Mouse (Mus musculus) CH12.LX (cell line): ENCODE data around the gene Gm20388. TPM values are rescaled to one million over a fixed set of nuclear protein-coding genes. Genes with fewer than 3 reads are reported as not detected.
A peak's percentile ranks its signal among the peaks of the same experiment; 100 is the strongest.

ENCODE experiments used
- DNase-seq: peaks from one replicate; pipeline ENCODE4 v3.0.0-alpha.2; 2013; ENCODE audit errors: extremely low read depth
- H3K27ac ChIP-seq: 2 replicates; pipeline ENCODE4 v1.5.1; 2012; ENCODE audit warnings: low read depth, mild to moderate bottlenecking, control low read depth, moderate library complexity; ENCODE audit not compliant: insufficient read depth
- H3K27me3 ChIP-seq: replicated peaks from 2 replicates; pipeline ENCODE3; 2012; ENCODE audit warnings: inconsistent platforms
- H3K36me3 ChIP-seq, 2 experiments: replicated peaks in 1 of 2; 2 replicates each; pipeline versions ENCODE3 to v1.6.1; 2012; ENCODE audit warnings: inconsistent platforms in 1 of 2, low read length in 1 of 2, mild to moderate bottlenecking in 1 of 2, mixed read lengths in 1 of 2, moderate library complexity in 1 of 2; ENCODE audit not compliant: control insufficient read depth in 1 of 2, insufficient read depth in 1 of 2
- H3K4me1 ChIP-seq, 2 experiments: 2 replicates each; pipeline ENCODE4 v1.6.1; 2012; ENCODE audit warnings: inconsistent platforms in 1 of 2, moderate library complexity in 1 of 2; ENCODE audit not compliant: insufficient read depth in 2 of 2, control insufficient read depth in 1 of 2
- H3K4me2 ChIP-seq: 2 replicates; pipeline ENCODE4 v1.6.1; 2012; ENCODE audit warnings: low read depth, mild to moderate bottlenecking, control low read depth; ENCODE audit not compliant: poor library complexity, insufficient read depth, severe bottlenecking
- H3K4me3 ChIP-seq, 3 experiments: fragments of 150-350 bp in 1 of 3; sonication (generic) in 1 of 3; replicated peaks in 1 of 3; 2 replicates each; pipeline versions ENCODE3 to v1.5.1; 2011 to 2012; ENCODE audit warnings: low read depth in 2 of 3, low read length in 2 of 3, mild to moderate bottlenecking in 2 of 3, moderate library complexity in 2 of 3, control low read depth in 1 of 3, improper control_type of control experiment in 1 of 3, inconsistent platforms in 1 of 3, mixed read lengths in 1 of 3; ENCODE audit not compliant: poor library complexity in 1 of 3
- H3K79me2 ChIP-seq: replicated peaks from 2 replicates; pipeline ENCODE4 v1.6.1; 2012; ENCODE audit warnings: mild to moderate bottlenecking, moderate library complexity; ENCODE audit not compliant: control insufficient read depth, poor library complexity, insufficient read depth, severe bottlenecking; ENCODE audit errors: extremely low read depth
- H3K9ac ChIP-seq: 2 replicates; pipeline ENCODE4 v1.6.1; 2012; ENCODE audit warnings: low read depth, mild to moderate bottlenecking, control low read depth, moderate library complexity; ENCODE audit not compliant: insufficient read depth
- H3K9me3 ChIP-seq: replicated peaks from 2 replicates; pipeline ENCODE3; 2012; ENCODE audit warnings: low read length, inconsistent platforms, mixed read lengths
- BHLHE40 ChIP-seq: IDR thresholded peaks from 2 replicates; pipeline ENCODE4 v1.6.1; 2011; ENCODE audit warnings: mild to moderate bottlenecking, low read depth, low read length, improper control_type of control experiment
- CHD1 ChIP-seq: IDR thresholded peaks from 2 replicates; pipeline ENCODE4 v1.6.1; 2012; ENCODE audit warnings: low read depth, low read length, improper control_type of control experiment, inconsistent platforms
- CHD2 ChIP-seq: IDR thresholded peaks from 2 replicates; pipeline ENCODE4 v1.6.1; 2011; ENCODE audit warnings: low read length, improper control_type of control experiment
- CTCF ChIP-seq, 2 experiments: IDR thresholded peaks in 1 of 2; conservative IDR thresholded peaks in 1 of 2; 2 replicates each; pipeline ENCODE4 v1.5.1; 2011 to 2012; ENCODE audit warnings: low read depth in 2 of 2, low read length in 2 of 2, improper control_type of control experiment in 1 of 2, inconsistent platforms in 1 of 2, mild to moderate bottlenecking in 1 of 2, moderate library complexity in 1 of 2
- E2F4 ChIP-seq: IDR thresholded peaks from 2 replicates; pipeline ENCODE4 v1.6.1; 2011; ENCODE audit warnings: low read depth, low read length, improper control_type of control experiment; ENCODE audit not compliant: insufficient replicate concordance
- ELF1 ChIP-seq: IDR thresholded peaks from 2 replicates; pipeline ENCODE4 v1.6.1; 2014; ENCODE audit warnings: low read depth, mild to moderate bottlenecking, inconsistent platforms, low read length, improper control_type of control experiment
- EP300 ChIP-seq: IDR thresholded peaks from 2 replicates; pipeline ENCODE4 v1.6.1; 2011; ENCODE audit warnings: low read length, improper control_type of control experiment
- ETS1 ChIP-seq: conservative IDR thresholded peaks from 2 replicates; pipeline ENCODE4 v1.6.1; 2012; ENCODE audit warnings: low read depth, mild to moderate bottlenecking, inconsistent platforms, low read length, improper control_type of control experiment, moderate library complexity
- GABPA ChIP-seq: IDR thresholded peaks from 2 replicates; pipeline ENCODE4 v1.6.1; 2012; ENCODE audit warnings: low read depth, low read length, improper control_type of control experiment, inconsistent platforms; ENCODE audit not compliant: insufficient replicate concordance
- HCFC1 ChIP-seq: IDR thresholded peaks from 2 replicates; pipeline ENCODE4 v1.6.1; 2012; ENCODE audit warnings: low read depth, mild to moderate bottlenecking, inconsistent platforms, low read length, improper control_type of control experiment
- IRF4 ChIP-seq: IDR thresholded peaks from 2 replicates; pipeline ENCODE4 v1.6.1; 2014; ENCODE audit warnings: low read depth, mild to moderate bottlenecking, inconsistent platforms, low read length, improper control_type of control experiment
- JUN ChIP-seq: IDR thresholded peaks from 2 replicates; pipeline ENCODE4 v1.6.1; 2011; ENCODE audit warnings: low read depth, mild to moderate bottlenecking, low read length, improper control_type of control experiment, moderate library complexity; ENCODE audit not compliant: insufficient read depth
- JUND ChIP-seq: conservative IDR thresholded peaks from 2 replicates; pipeline ENCODE4 v1.6.1; 2011; ENCODE audit warnings: low read depth, low read length, improper control_type of control experiment
- KAT2A ChIP-seq: IDR thresholded peaks from 2 replicates; pipeline ENCODE4 v1.6.1; 2012; ENCODE audit warnings: low read length, improper control_type of control experiment, inconsistent platforms; ENCODE audit not compliant: insufficient replicate concordance
- MAFK ChIP-seq: IDR thresholded peaks from 2 replicates; pipeline ENCODE4 v1.6.1; 2011; ENCODE audit warnings: low read length, improper control_type of control experiment; ENCODE audit not compliant: insufficient replicate concordance
- MAX ChIP-seq: IDR thresholded peaks from 2 replicates; pipeline ENCODE4 v1.6.1; 2011; ENCODE audit warnings: low read length, improper control_type of control experiment
- MAZ ChIP-seq: IDR thresholded peaks from 2 replicates; pipeline ENCODE4 v1.6.1; 2012; ENCODE audit warnings: low read depth, mild to moderate bottlenecking, inconsistent platforms, low read length, improper control_type of control experiment, moderate library complexity
- MEF2A ChIP-seq: IDR thresholded peaks from 2 replicates; pipeline ENCODE4 v1.6.1; 2014; ENCODE audit warnings: low read depth, mild to moderate bottlenecking, inconsistent platforms, low read length, improper control_type of control experiment, borderline replicate concordance
- MXI1 ChIP-seq: IDR thresholded peaks from 2 replicates; pipeline ENCODE4 v1.6.1; 2011; ENCODE audit warnings: mild to moderate bottlenecking, low read depth, low read length, improper control_type of control experiment
- MYC ChIP-seq: IDR thresholded peaks from 2 replicates; pipeline ENCODE4 v1.6.1; 2011; ENCODE audit warnings: low read depth, mild to moderate bottlenecking, improper control_type of control experiment, low read length
- NELFE ChIP-seq: IDR thresholded peaks from 2 replicates; pipeline ENCODE4 v1.6.1; 2011; ENCODE audit warnings: low read depth, low read length, improper control_type of control experiment
- NRF1 ChIP-seq: IDR thresholded peaks from 2 replicates; pipeline ENCODE4 v1.6.1; 2014; ENCODE audit warnings: low read depth, mild to moderate bottlenecking, inconsistent platforms, low read length, improper control_type of control experiment, moderate library complexity
- PAX5 ChIP-seq: IDR thresholded peaks from 2 replicates; pipeline ENCODE4 v1.6.1; 2012; ENCODE audit warnings: low read length, inconsistent platforms, mixed read lengths
- POLR2A ChIP-seq: IDR thresholded peaks from 2 replicates; pipeline ENCODE4 v1.6.1; 2011; ENCODE audit warnings: low read depth, mild to moderate bottlenecking, improper control_type of control experiment, low read length
- POLR2AphosphoS2 ChIP-seq: IDR thresholded peaks from 2 replicates; pipeline ENCODE4 v1.6.1; 2011; ENCODE audit warnings: low read depth, low read length, improper control_type of control experiment
- RAD21 ChIP-seq: IDR thresholded peaks from 2 replicates; pipeline ENCODE4 v1.6.1; 2011; ENCODE audit warnings: low read depth, mild to moderate bottlenecking, low read length, improper control_type of control experiment, moderate library complexity
- RCOR1 ChIP-seq: conservative IDR thresholded peaks from 2 replicates; pipeline ENCODE4 v1.6.1; 2012; ENCODE audit warnings: low read depth, mild to moderate bottlenecking, inconsistent platforms, low read length, improper control_type of control experiment
- SIN3A ChIP-seq: IDR thresholded peaks from 2 replicates; pipeline ENCODE4 v1.6.1; 2012; ENCODE audit warnings: low read length, improper control_type of control experiment, inconsistent platforms
- SMC3 ChIP-seq: IDR thresholded peaks from 2 replicates; pipeline ENCODE4 v1.6.1; 2011; ENCODE audit warnings: low read depth, low read length, improper control_type of control experiment
- TBP ChIP-seq: conservative IDR thresholded peaks from 2 replicates; pipeline ENCODE4 v1.6.1; 2011; ENCODE audit warnings: low read depth, low read length, improper control_type of control experiment
- TCF12 ChIP-seq: IDR thresholded peaks from 2 replicates; pipeline ENCODE4 v1.6.1; 2014; ENCODE audit warnings: low read depth, mild to moderate bottlenecking, inconsistent platforms, low read length, improper control_type of control experiment
- UBTF ChIP-seq: IDR thresholded peaks from 2 replicates; pipeline ENCODE4 v1.6.1; 2012; ENCODE audit warnings: low read depth, mild to moderate bottlenecking, inconsistent platforms, low read length, improper control_type of control experiment, moderate library complexity
- USF1 ChIP-seq: IDR thresholded peaks from 2 replicates; pipeline ENCODE4 v1.6.1; 2014; ENCODE audit warnings: low read depth, mild to moderate bottlenecking, inconsistent platforms, low read length, improper control_type of control experiment
- USF2 ChIP-seq: conservative IDR thresholded peaks from 2 replicates; pipeline ENCODE4 v1.6.1; 2011; ENCODE audit warnings: low read depth, low read length, improper control_type of control experiment
- ZC3H11A ChIP-seq: IDR thresholded peaks from 2 replicates; pipeline ENCODE4 v1.6.1; 2012; ENCODE audit warnings: low read depth, mild to moderate bottlenecking, inconsistent platforms, low read length, improper control_type of control experiment
- ZKSCAN1 ChIP-seq: IDR thresholded peaks from 2 replicates; pipeline ENCODE4 v1.6.1; 2012; ENCODE audit warnings: low read depth, inconsistent platforms, low read length, improper control_type of control experiment, borderline replicate concordance
- ZMIZ1 ChIP-seq: IDR thresholded peaks from 2 replicates; pipeline ENCODE4 v1.6.1; 2012; ENCODE audit warnings: low read depth, mild to moderate bottlenecking, inconsistent platforms, low read length, improper control_type of control experiment
- ZNF384 ChIP-seq: IDR thresholded peaks from 2 replicates; pipeline ENCODE4 v1.6.1; 2012; ENCODE audit warnings: low read depth, low read length, improper control_type of control experiment, inconsistent platforms
- dilution Hi-C: fragments of 300-500 bp; cut with MboI; formaldehyde crosslinking; loops from 2 replicates; pipeline ENCODE4 v1.14.3; 2020; ENCODE audit warnings: low sequenced_read_pairs; ENCODE audit not compliant: extremely low pct_unique_long_range_greater_than_20kb, extremely low pct_ligation_motif_present
- in situ Hi-C: fragments of 300-500 bp; cut with MboI; formaldehyde crosslinking; loops from 3 replicates; pipeline ENCODE4 v1.14.3; 2019; ENCODE audit warnings: low sequenced_read_pairs, low pct_ligation_motif_present, low pct_unique_long_range_greater_than_20kb, mixed read lengths
- polyA plus RNA-seq: library from polyadenylated mRNA; unstranded; fragments of >175 nt; gene quantifications from 2 replicates; pipeline ENCODE4 v1.2.1, GENCODE M21; 2012; ENCODE audit warnings: low read depth; ENCODE audit not compliant: insufficient read length
- total RNA-seq, 2 experiments: library from RNA; depleted of rRNA; stranded (reverse); fragments of 300-350 nt in 1 of 2; fragments of >200 nt in 1 of 2; gene quantifications; 2 replicates each; pipeline ENCODE4 v1.2.3; 2012 to 2014

The Gm20388 gene
- total and polyA plus RNA-seq, 3 experiments: 14.8 to 26.3 (median 22.2) TPM

DNA sequence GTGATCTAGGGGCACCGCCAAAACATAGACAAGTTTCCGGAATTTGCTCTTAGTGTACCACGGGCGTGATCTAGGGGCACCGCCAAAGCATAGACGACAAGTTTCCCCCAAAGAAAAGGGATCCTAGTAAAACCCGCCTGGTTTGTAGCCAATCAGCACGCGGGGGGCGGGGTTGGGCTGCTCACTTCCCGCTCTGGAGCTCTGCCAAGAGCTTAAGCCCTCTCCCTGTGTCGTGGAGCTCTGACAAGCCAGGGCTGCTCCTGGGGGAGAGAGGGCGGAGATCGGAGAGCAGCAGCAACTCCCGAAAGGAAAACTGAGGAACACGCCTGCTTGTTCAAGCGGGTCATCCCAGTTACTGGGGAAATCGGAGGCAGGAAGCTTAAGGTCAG is 2037.1 kb downstream of the Gm20388 start:
- peak overlapping the region; percentile 32 for H3K9ac ChIP-seq
- peak overlapping the region; percentile 69 for H3K4me2 ChIP-seq
- dilution Hi-C loops: no loop called here
- H3K36me3 ChIP-seq: peaks cover 2 to 5% of the 10 kb centered on the region in 2 experiments
- no peaks in the 10 kb centered on the region for H3K9me3 ChIP-seq
- H3K27ac ChIP-seq: peak overlapping the region; percentile 79; the same call in 1 of the 2 replicates
- H3K4me1 ChIP-seq: peaks cover 6 to 24% of the 10 kb centered on the region in 2 experiments
- H3K27me3 ChIP-seq: peaks cover 25% of the 10 kb centered on the region
- no peak for TF ChIP-seq GABPA
- TF ChIP-seq SMC3: no peak
- TF ChIP-seq ETS1: 0 out of 2 replicates have a peak, but pooled peaks have one; percentile 10
- TF ChIP-seq KAT2A: no peak
- TF ChIP-seq TBP: no peak
- peak; percentile 77 for TF ChIP-seq POLR2A
- no peak for TF ChIP-seq MYC
- TF ChIP-seq RAD21: no peak
- TF ChIP-seq SIN3A: 0 out of 2 replicates have a peak, but pooled peaks have one; percentile 26
- TF ChIP-seq MXI1: no peak
- no peak for TF ChIP-seq UBTF
- no peak for TF ChIP-seq ZC3H11A
- peak; percentile 60; the same call in 1 of the 2 replicates for TF ChIP-seq IRF4
- TF ChIP-seq EP300: no peak
- TF ChIP-seq CHD1: 0 out of 2 replicates have a peak, but pooled peaks have one; percentile 2
- no peak for TF ChIP-seq JUND
- TF ChIP-seq CTCF (conservative IDR thresholded peaks at IDR 0.05 in 1 of 2, IDR thresholded peaks at IDR 0.05 in 1 of 2; ENCODE audit: low read depth in 2 of 2, low read length in 2 of 2): no peak
- TF ChIP-seq CHD2: peak; percentile 75
- no peak for TF ChIP-seq ZKSCAN1
- TF ChIP-seq MAZ: no peak
- peak; percentile 68 for TF ChIP-seq NELFE
- peak; percentile 34; the same call in 1 of the 2 replicates for TF ChIP-seq MEF2A
- no peak for TF ChIP-seq POLR2AphosphoS2
- 0 out of 2 replicates have a peak, but pooled peaks have one; percentile 75 for TF ChIP-seq E2F4
- TF ChIP-seq MAFK: no peak
- TF ChIP-seq HCFC1: peak; percentile 47; the same call in 1 of the 2 replicates
- TF ChIP-seq BHLHE40: 0 out of 2 replicates have a peak, but pooled peaks have one; percentile 27
- TF ChIP-seq ZNF384: no peak
- TF ChIP-seq USF1: no peak
- 0 out of 2 replicates have a peak, but pooled peaks have one; percentile 53 for TF ChIP-seq ELF1
- peak; percentile 58 for TF ChIP-seq TCF12
- TF ChIP-seq MAX: no peak; the same call in 1 of the 2 replicates
- TF ChIP-seq PAX5: no peak
- 0 out of 2 replicates have a peak, but pooled peaks have one; percentile 14 for TF ChIP-seq ZMIZ1
- no peak for TF ChIP-seq RCOR1
- TF ChIP-seq USF2: no peak
- TF ChIP-seq JUN: no peak
- TF ChIP-seq NRF1: no peak
- TF ChIP-seq, all 38 proteins: peak for 14
- in situ Hi-C loops: loop anchor here (10.0 kb wide), 1 partner anchor 363 kb away; no protein-coding TSS in a partner anchor
- H3K79me2 ChIP-seq: peaks cover 19% of the 10 kb centered on the region
- no peak for DNase-seq
- H3K4me3 ChIP-seq: peak overlapping the region; percentile 54 to 63 (median 59)
